ENCODE assay signal across 8 mouse cellular contexts in the genomic region with DNA sequence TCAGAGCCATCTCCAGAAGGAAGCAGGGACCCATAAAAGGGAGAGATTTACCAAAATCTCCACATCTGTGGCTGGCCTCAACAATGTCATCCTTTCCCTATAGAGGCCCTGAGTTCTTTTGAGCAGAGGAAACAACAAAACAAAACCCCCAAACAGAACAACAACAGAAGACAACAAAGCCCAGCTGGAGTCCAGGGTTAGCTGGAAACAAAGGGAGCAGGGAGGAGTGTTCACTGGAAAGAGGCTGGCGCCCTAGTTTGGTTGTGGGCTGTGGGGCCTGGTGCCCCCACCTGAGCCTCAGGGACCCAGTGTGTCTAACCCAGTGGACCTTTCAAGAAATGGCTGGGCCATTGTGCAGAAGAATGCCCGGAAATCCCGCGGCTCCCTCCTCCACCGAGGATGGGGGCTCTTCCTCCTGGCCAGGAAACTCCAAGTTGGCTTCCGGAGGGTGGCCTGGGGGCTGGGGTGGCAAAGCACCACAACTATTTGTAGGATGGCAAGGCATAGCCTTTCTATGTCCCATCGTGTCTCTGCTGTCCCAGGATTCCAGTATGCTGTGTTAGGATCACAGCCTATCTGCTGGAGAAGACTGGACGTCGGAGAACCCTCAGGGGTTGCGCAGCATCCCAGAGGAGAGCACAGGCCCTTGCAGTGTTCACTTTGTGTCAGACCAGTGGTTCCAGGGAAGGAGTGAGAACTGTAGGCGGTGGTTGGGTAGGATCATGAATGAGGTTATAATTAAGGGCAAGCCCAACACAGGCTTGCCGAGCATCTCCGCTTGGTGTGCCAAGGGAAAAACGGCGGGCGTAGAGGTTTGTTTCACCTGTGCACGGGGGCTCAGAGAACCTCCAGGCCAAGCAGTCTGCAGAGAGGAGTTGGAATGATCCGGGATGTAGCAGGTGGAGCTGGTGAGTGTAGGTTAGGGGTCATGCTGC. TPM values are rescaled to one million over a fixed set of nuclear protein-coding genes. Genes with fewer than 3 reads are reported as not detected.
DNase-seq lines count a peak whose midpoint lies in the region; ATAC-seq and TF ChIP-seq lines count a peak whose summit lies in the region.

No protein-coding gene starts in this region.

- no peak for ATAC-seq in forebrain, embryonic 14.5 days
- no peak for ATAC-seq in hindbrain, postnatal 0 days
- ATAC-seq in stomach, postnatal 0 days (ENCODE audit: low FRiP score, low TSS enrichment), result no peak

- no peak for TF ChIP-seq EP300 in stomach, postnatal 0 days (optimal IDR thresholded peaks at IDR 0.05)

- H3K36me3 ChIP-seq in forebrain, embryonic 14.5 days (ENCODE audit: control insufficient read depth, insufficient read depth, low read length), result no peaks in the 10 kb centered on the region
- H3K36me3 ChIP-seq in hindbrain, postnatal 0 days (ENCODE audit: insufficient read depth, low read length), result no peaks in the 10 kb centered on the region
- H3K36me3 ChIP-seq in stomach, postnatal 0 days (ENCODE audit: control insufficient read depth, insufficient read depth, low read length), result no peaks in the 10 kb centered on the region

- peak; percentile 35; the same call in 1 of the 2 replicates for TF ChIP-seq POLR2A in lung, adult 2 months (IDR thresholded peaks at IDR 0.05; ENCODE audit: borderline replicate concordance, extremely low read depth, low read depth, low read length)
- no peak for TF ChIP-seq POLR2A in cerebellum, adult 2 months (IDR thresholded peaks at IDR 0.05; ENCODE audit: borderline replicate concordance, insufficient read depth, low read length)

- H3K4me2 ChIP-seq in forebrain, embryonic 14.5 days (ENCODE audit: low read length), result peak overlapping the region; percentile 56; the same call in 1 of the 2 replicates
- no peak overlapping the region for H3K4me2 ChIP-seq in hindbrain, postnatal 0 days (ENCODE audit: low read depth, low read length)
- no peak overlapping the region for H3K4me2 ChIP-seq in stomach, postnatal 0 days (replicated peaks; ENCODE audit: low read depth)

- H3K4me1 ChIP-seq in forebrain, embryonic 14.5 days (ENCODE audit: control insufficient read depth, insufficient read depth, low read length), result peaks cover 2% of the 10 kb centered on the region; the same call in 1 of the 2 replicates
- H3K4me1 ChIP-seq in hindbrain, postnatal 0 days (ENCODE audit: insufficient read depth, low read length), result 0 out of 2 replicates have a peak, but pooled peaks cover 8% of the 10 kb centered on the region
- H3K4me1 ChIP-seq in lung, adult 2 months (ENCODE audit: control insufficient read depth, insufficient read depth, low read length), result peaks cover 7% of the 10 kb centered on the region
- no peaks in the 10 kb centered on the region for H3K4me1 ChIP-seq in stomach, postnatal 0 days (replicated peaks; ENCODE audit: control insufficient read depth, insufficient read depth)
- H3K4me1 ChIP-seq in cerebellum, adult 2 months (ENCODE audit: control insufficient read depth, insufficient read depth, low read length), result no peaks in the 10 kb centered on the region

- H3K4me3 ChIP-seq in forebrain, embryonic 14.5 days (ENCODE audit: low read depth, low read length), result no peak overlapping the region
- H3K4me3 ChIP-seq in hindbrain, postnatal 0 days (ENCODE audit: low read length), result no peak overlapping the region
- peak overlapping the region; percentile 82 for H3K4me3 ChIP-seq in lung, adult 2 months (replicated peaks; ENCODE audit: extremely low read depth, low read depth, low read length)
- peak overlapping the region; percentile 6; the same call in 1 of the 2 replicates for H3K4me3 ChIP-seq in stomach, postnatal 0 days (ENCODE audit: low read depth, low read length)
- H3K4me3 ChIP-seq in cerebellum, adult 2 months (replicated peaks; ENCODE audit: insufficient read depth, low read depth, low read length), result no peak overlapping the region

- no peak overlapping the region for H3K27ac ChIP-seq in forebrain, embryonic 14.5 days (ENCODE audit: low read depth, low read length)
- peak overlapping the region; percentile 20; the same call in 1 of the 2 replicates for H3K27ac ChIP-seq in hindbrain, postnatal 0 days
- peak overlapping the region; percentile 35; the same call in 1 of the 2 replicates for H3K27ac ChIP-seq in stomach, postnatal 0 days (replicated peaks)
- H3K27ac ChIP-seq in cerebellum, adult 2 months (ENCODE audit: insufficient read depth, low read length), result no peak overlapping the region

- H3K9ac ChIP-seq in forebrain, embryonic 14.5 days (ENCODE audit: low read length), result no peak overlapping the region
- no peak overlapping the region for H3K9ac ChIP-seq in hindbrain, postnatal 0 days (replicated peaks; ENCODE audit: low read length)
- H3K9ac ChIP-seq in stomach, postnatal 0 days (ENCODE audit: low read length), result no peak overlapping the region

- 16% methylated on average over 18 of the region's 18 CpGs for WGBS in forebrain, embryonic 14.5 days
- WGBS in hindbrain, postnatal 0 days, result 27% methylated on average over 18 of the region's 18 CpGs
- WGBS in lung, adult 2 months, result 39% methylated on average over 18 of the region's 18 CpGs
- 43% methylated on average over 18 of the region's 18 CpGs for WGBS in stomach, postnatal 0 days
- WGBS in cerebellum, adult 2 months, result 32% methylated on average over 18 of the region's 18 CpGs

- TF ChIP-seq CTCF in hindbrain, postnatal 0 days (IDR thresholded peaks at IDR 0.05; ENCODE audit: low read depth), result no peak
- TF ChIP-seq CTCF in lung, adult 2 months (IDR thresholded peaks at IDR 0.05; ENCODE audit: insufficient read depth, low read length), result no peak
- no peak for TF ChIP-seq CTCF in stomach, postnatal 0 days (IDR thresholded peaks at IDR 0.05; ENCODE audit: low read depth)
- TF ChIP-seq CTCF in cerebellum, adult 2 months (IDR thresholded peaks at IDR 0.05; ENCODE audit: borderline replicate concordance, insufficient read depth, low read depth, low read length), result no peak

- H3K27me3 ChIP-seq in forebrain, embryonic 14.5 days (replicated peaks; ENCODE audit: control insufficient read depth, insufficient read depth, low read length), result peaks cover 42% of the 10 kb centered on the region
- peaks cover 28% of the 10 kb centered on the region for H3K27me3 ChIP-seq in hindbrain, postnatal 0 days (ENCODE audit: insufficient read depth, low read length)
- H3K27me3 ChIP-seq in stomach, postnatal 0 days (ENCODE audit: control insufficient read depth, insufficient read depth, low read length), result peaks cover 9% of the 10 kb centered on the region; the same call in 1 of the 2 replicates
- no peaks in the 10 kb centered on the region for H3K27me3 ChIP-seq in cerebellum, adult 2 months (ENCODE audit: control insufficient read depth, insufficient read depth, low read length)

- no peaks in the 10 kb centered on the region for H3K9me3 ChIP-seq in forebrain, embryonic 14.5 days (replicated peaks; ENCODE audit: control insufficient read depth, low read length)
- no peaks in the 10 kb centered on the region for H3K9me3 ChIP-seq in hindbrain, postnatal 0 days (ENCODE audit: low read length)
- H3K9me3 ChIP-seq in stomach, postnatal 0 days (ENCODE audit: control insufficient read depth, low read length), result no peaks in the 10 kb centered on the region

- DNase-seq in adrenal gland, postnatal 36 days, result peak; percentile 40 to 63
- no peak for DNase-seq in forebrain, embryonic 14.5 days (ENCODE audit: low spot score)
- DNase-seq in hindbrain, postnatal 0 days (ENCODE audit: low spot score), result no peak
- peak; percentile 43 for DNase-seq in lung, adult 2 months
- no peak for DNase-seq in stomach, postnatal 0 days (ENCODE audit: low spot score)
- no peak for DNase-seq in adipocyte (ENCODE audit: low spot score)
- DNase-seq in cerebellum, adult 2 months, result no peak
- DNase-seq in frontal cortex, postnatal 14 days (ENCODE audit: low spot score in 2 of 2), result no peak

RNA-seq across cellular contexts. Expression of gene Cldn5, which starts 0.8 kb away (rescaled TPM):
- 10 to 100 TPM; 15.4 to 15.8 TPM for total RNA-seq in adrenal gland, postnatal 36 days (2021)
- 92.0 and 98.2 TPM in 2 replicates for polyA plus RNA-seq in forebrain, embryonic 14.5 days (2014; fragmentation: Nextera tagmentation; extraction: Ambion mirVana)
- 181 and 197 TPM in 2 replicates for total RNA-seq in hindbrain, postnatal 0 days (2014; rRNA removed)
- polyA plus RNA-seq in hindbrain, postnatal 0 days (2015; fragmentation: Nextera tagmentation; extraction: Ambion mirVana), result 121 and 128 TPM in 2 replicates
- 753 and 874 TPM in 2 replicates for polyA plus RNA-seq in lung, adult 2 months (2012; rRNA removed)
- polyA plus RNA-seq in stomach, postnatal 0 days (2015; fragmentation: Nextera tagmentation; extraction: Ambion mirVana), result 19.7 and 23.6 TPM in 2 replicates
- polyA plus RNA-seq in cerebellum, adult 2 months (2012; rRNA removed), result 62.8 and 71.8 TPM in 2 replicates

RNA-seq across cellular contexts. Expression of gene Ufd1, which starts 35.7 kb away (rescaled TPM):
- total RNA-seq in adrenal gland, postnatal 36 days (2021), result 100 to 1,000 TPM; 105 to 111 TPM
- polyA plus RNA-seq in forebrain, embryonic 14.5 days (2014; fragmentation: Nextera tagmentation; extraction: Ambion mirVana), result 69.1 and 69.5 TPM in 2 replicates
- total RNA-seq in hindbrain, postnatal 0 days (2014; rRNA removed), result 39.6 and 53.3 TPM in 2 replicates
- 114 and 118 TPM in 2 replicates for polyA plus RNA-seq in hindbrain, postnatal 0 days (2015; fragmentation: Nextera tagmentation; extraction: Ambion mirVana)
- polyA plus RNA-seq in lung, adult 2 months (2012; rRNA removed), result 23.1 and 39.3 TPM in 2 replicates
- 67.2 and 70.5 TPM in 2 replicates for polyA plus RNA-seq in stomach, postnatal 0 days (2015; fragmentation: Nextera tagmentation; extraction: Ambion mirVana)
- 100 and 114 TPM in 2 replicates for polyA plus RNA-seq in cerebellum, adult 2 months (2012; rRNA removed)

RNA-seq across cellular contexts. Expression of gene Cdc45, which starts 35.9 kb away (rescaled TPM):
- 10 to 100 TPM in 1 of 2 experiments, 1 to 10 TPM in 1; 7.0 to 11.3 TPM for total RNA-seq in adrenal gland, postnatal 36 days (2021)
- 30.3 and 34.1 TPM in 2 replicates for polyA plus RNA-seq in forebrain, embryonic 14.5 days (2014; fragmentation: Nextera tagmentation; extraction: Ambion mirVana)
- 14.8 and 15.9 TPM in 2 replicates for total RNA-seq in hindbrain, postnatal 0 days (2014; rRNA removed)
- polyA plus RNA-seq in hindbrain, postnatal 0 days (2015; fragmentation: Nextera tagmentation; extraction: Ambion mirVana), result 7.2 and 7.9 TPM in 2 replicates
- polyA plus RNA-seq in lung, adult 2 months (2012; rRNA removed), result 3.3 and 3.5 TPM in 2 replicates
- 8.8 and 10.1 TPM in 2 replicates for polyA plus RNA-seq in stomach, postnatal 0 days (2015; fragmentation: Nextera tagmentation; extraction: Ambion mirVana)
- 4.9 and 5.8 TPM in 2 replicates for polyA plus RNA-seq in cerebellum, adult 2 months (2012; rRNA removed)

Comparison
In these comparisons a context has a peak if more than half of its experiments do, and no peak if none do; other contexts are left out.
1. DNase-seq: peak in adrenal gland, postnatal 36 days (2 of 2) and lung, adult 2 months (single experiment); none in forebrain, embryonic 14.5 days (single experiment), hindbrain, postnatal 0 days (single experiment), stomach, postnatal 0 days (single experiment), adipocyte (single experiment), cerebellum, adult 2 months (0 of 2) and frontal cortex, postnatal 14 days (0 of 2).
2. H3K27ac ChIP-seq: peak in hindbrain, postnatal 0 days (single experiment) and stomach, postnatal 0 days (single experiment); none in forebrain, embryonic 14.5 days (single experiment) and cerebellum, adult 2 months (single experiment).
3. H3K4me3 ChIP-seq: peak in lung, adult 2 months (single experiment) and stomach, postnatal 0 days (single experiment); none in forebrain, embryonic 14.5 days (single experiment), hindbrain, postnatal 0 days (single experiment) and cerebellum, adult 2 months (single experiment).